Mouse (Mus musculus) retina, embryonic 14.5 days (tissue): Measurements from ENCODE around the gene Dhx15.
"Not testable (repeated sequence)": the region's sequence is repeated elsewhere in the genome, so short reads cannot be mapped to it uniquely, and the experiment has no call there.

Experiments
- DNase-seq: peaks from one replicate; pipeline ENCODE4 v3.0.0-alpha.2; 2015; ENCODE audit warnings: low spot score

The Dhx15 gene

DNA sequence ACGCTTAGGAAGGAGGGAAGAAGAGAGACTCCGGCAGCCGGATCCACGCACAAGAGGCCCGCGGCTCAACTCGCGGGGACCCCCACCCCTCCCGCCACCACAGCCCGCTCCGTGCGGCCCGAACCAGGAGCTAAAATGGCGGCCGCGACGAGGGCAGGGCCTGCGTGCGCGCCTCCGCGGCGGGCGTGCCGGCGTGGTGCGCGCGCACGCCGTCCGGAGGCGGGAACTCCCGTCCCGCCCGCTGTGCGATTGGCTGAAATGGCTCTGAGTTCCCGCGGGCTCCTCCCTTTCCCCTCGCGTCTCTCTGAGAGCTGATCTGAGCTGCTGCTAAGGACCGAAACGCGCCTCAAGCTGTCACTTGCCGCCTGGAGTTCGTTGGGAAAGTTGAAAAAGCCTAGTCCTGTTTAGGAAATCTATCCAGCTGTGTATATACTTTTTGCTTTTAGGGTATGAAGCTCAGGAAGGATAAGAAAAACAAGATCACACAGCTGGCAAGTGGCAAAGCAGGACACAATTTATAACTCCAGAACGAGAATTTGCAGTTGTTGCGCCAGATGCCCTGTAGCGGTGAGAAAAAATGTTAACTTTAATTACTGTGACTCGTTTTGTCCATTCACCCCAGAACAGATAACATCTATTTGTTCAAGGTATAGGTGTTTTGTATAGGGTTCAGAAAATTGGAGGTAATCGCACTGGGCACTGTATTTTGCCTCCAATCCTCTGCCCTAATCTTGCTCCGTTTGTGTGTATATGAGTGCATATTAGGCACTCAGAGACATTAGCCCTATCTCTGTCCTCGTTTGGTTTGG is at the start of gene Dhx15:
Dhx15 (minus strand) TSS at position 144 of the 809 bp plus-strand sequence.
- DNase-seq, result peak; percentile 96

DNA sequence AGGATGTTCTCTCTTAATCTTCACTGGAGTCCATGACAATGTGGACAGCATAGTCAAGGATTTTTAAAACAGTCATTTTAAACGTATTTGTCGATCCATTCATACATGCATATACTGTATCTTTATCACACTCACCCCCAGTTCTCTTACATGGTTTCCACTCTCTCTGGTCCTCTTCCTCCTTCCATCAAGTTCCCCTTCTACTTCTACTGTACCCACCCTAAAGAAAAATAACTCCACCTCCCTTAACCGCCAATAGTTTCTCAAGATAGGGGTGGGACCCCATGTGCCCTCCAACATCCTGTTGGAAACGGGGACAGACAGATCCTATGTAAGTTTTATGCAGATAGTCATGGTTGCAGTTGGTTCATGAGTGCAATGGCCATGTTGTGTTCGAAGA is 48.6 kb upstream of the Dhx15 start:
- no peak for DNase-seq

DNA sequence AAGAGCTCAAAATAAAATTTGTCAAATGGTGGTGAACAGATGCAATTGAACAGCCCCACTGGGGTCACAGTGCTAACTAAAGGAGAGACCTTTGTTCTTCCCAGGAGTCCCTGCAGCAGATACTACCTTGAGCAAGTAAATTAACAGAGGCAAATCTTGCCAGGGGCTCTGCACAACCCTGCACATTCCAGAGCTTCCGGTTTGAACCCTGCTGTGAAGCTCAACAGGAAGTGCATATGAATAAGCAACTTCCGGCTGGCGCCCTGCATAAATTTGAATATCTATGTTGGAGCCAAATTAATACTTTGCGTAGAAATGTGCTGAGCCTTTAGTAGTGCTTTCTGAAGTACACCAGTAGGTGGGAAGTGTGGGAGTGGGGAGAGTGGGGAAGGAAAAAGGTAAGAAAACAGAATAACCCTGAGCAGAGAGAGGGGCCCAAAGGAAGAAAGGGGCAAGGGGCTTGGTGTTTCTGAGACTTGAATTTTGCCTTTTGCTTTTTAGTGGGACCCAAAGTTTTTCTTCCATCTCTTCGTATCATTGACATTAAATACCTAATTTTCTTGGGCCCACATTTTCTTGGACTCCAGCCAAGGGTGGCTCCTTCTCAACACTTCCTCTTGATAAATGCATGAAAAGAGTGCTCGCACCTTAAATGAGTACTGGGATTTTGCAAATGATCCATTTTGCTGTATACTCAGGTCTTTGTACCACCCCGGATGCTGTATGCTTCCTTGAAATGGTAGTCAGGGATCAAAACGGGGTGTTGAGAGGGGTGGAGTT is 47.8 kb upstream of the Dhx15 start:
- no peak for DNase-seq

DNA sequence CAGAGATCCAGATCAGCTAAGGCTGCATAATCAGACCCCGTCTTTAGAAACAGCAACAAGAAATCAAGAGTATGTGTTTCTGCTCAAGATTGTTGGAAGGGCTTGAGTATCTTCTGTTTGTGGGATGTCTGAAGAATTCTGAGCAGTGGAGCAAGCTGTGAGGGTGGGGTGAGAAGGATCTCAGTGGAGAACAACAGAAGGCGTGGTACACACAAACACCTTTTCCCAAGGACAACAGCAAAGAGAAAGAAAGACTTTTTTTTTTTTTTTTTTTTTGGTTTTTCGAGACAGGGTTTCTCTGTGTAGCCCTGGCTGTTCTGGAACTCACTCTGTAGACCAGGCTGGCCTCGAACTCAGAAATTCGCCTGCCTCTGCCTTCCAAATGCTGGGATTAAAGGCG is 46.3 kb upstream of the Dhx15 start:
- DNase-seq, result not testable (repeated sequence)

DNA sequence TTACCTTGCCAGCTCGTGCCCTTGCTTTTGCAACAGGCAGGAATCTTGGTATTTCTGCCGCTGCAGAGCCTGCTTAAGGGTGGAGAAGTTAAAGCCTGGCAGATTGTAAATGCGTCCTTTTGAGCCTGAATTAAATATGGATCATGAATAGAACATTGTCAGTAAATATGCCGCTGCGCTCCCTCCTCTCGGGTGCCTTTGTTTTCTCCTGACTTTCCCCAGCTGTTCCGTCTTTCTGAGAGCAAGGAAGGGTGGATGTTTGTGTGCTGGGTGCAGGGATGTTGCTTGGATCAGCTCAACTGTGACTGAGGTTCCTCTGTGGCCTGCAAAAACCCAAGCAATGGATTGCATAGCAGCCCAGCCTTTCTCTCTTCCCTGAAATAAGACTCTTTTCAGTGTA is 44.3 kb upstream of the Dhx15 start:
- DNase-seq, result no peak

DNA sequence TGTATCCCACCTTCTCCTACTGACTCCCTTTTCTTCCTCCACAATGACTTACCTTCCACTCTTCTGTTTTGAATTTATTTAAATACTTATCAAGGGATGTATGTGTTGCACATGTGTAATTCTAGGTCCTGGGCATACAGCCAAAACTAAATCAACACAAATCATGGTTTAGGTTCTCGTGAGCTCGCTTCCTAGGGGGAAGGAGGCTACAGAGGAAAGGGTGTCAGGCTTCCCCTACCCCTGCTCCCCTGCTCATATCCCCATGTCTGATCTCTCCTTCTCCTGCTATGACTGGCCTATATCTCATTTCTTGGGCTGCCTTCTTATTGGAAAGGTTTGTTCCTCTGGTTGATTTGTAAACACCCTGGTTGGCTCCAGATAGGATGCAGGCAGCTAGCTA is 43.6 kb upstream of the Dhx15 start:
- no peak for DNase-seq

DNA sequence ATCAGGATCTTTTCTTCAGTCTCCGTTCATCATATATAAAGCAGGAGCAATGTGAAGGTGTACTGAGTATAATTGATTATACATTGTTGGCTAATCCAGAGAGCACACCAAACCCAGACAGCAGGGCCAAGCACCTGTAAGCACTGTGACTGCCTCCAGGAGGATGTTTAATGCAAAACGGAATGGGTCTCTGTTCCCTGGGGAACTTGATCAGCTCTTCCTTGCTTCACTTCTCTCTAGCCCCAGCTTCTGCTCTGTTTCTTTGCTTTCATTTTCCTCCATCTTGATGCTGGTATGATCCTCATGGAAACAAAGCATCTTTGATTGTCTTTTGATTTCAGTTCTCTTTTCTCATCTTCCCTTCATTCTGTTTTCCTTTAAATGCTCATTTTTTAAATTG is 42.3 kb upstream of the Dhx15 start:
- no peak for DNase-seq

DNA sequence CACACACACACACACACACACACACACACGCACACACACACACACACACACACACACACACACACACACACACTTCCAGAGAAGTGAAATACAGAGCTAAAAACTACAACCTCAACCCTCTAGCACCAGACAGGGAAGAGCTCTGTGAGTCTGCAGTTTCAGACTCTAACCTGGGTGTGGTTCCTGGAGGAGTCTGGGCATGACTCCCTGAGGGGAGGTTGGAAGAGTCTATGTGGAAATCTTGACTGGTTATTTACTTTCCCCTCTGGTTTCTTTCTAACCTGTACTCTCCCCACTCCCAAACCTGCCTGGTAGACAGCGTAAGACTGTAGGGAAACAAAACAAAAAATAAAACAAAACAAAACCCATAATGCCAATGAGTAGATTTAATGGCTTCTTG is 41.9 kb upstream of the Dhx15 start:
- DNase-seq, result no peak

DNA sequence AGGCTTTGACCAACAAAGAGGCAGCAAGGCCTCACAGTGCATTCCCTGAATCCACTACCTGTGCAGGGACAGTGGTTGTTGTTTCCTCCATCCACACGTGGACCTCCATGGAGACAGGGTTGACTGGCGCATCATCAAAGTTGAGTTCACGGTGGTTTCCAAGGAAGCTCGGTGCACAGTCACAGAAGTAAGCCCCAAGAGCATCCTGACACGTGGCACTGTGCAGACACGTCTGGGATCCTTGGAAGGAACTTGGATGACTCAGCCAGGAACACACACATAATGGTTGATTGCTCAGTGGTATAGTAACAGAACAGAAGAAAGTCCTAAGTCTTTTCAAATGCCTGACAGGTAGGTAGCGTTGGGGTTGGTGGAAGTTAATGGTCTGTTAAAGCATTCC is 40.2 kb upstream of the Dhx15 start:
- DNase-seq, result no peak

DNA sequence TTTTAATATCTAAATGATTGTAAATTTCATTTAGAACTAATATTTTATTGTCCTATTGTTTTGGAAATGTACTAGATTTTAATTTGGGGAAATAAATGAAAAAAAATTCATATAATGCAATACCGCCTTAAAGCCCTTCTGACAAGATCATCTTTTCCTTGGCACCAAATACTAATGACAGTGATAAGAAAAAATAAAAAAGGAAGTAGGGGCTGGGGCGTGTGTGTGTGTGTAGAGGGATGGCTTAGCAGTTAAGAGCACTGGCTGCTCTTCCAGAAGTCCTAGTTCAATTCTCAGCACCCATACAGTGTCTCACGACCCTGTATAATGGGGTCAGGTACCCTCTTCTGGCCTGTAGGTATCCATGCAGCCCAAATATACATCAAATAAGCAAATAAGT is 36.4 kb upstream of the Dhx15 start:
- no peak for DNase-seq

DNA sequence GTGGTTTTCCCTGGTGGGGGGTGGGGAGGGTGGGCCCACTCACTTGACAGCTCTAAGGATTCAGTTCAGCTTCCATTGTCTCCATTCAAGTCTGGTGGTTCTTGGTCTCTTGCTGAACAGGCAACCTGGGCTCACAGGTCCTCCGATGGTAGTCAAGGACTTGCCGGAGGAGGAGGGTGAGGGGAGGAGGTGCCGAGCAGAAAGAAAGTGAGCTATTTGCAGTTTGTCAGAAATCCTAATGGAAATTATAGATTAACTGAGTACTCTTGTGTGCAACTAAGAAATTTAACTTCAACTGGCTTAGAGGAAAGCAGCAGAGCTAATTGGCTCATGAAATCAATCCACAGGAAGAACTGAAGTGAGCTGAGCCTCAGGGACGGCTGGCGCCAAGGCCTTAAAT is 31.3 kb upstream of the Dhx15 start:
- no peak for DNase-seq

DNA sequence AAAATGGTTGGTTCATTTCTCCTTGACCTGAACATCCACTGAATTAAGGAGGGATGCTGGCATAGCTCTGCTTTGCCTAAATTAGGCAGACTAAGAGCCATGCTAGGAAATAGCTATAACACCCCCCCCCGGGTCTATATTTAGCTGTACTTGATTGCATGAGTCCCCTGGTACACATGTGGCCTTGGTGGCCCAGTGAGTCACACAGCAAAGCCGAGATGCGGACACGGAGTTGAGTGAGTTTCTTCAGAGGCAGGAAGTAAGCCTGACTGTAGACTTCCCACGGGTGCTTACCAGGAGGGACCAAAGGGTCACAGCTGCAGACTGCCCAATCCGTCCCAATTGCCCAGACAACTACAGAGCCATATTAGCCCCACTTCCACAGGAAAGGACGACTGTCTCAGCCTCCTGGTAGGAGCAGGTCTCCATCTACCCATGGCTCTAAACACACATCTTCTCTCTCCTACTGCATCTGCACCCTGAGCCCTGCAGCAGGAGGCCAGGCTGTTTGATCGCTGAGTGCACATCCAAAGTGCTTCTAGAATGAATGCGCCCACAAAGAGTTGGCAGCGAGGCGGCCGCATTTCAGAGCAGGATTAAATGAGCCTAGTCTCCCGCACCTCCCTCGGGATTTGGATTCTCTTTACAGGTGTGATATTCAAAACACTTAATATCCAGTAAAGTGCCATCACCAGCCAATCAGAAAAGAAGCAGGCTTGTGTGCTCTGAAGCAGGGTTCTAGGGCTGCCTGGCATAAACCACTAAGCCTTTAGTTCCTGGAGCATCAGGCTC is 29.9 kb upstream of the Dhx15 start:
- no peak for DNase-seq

DNA sequence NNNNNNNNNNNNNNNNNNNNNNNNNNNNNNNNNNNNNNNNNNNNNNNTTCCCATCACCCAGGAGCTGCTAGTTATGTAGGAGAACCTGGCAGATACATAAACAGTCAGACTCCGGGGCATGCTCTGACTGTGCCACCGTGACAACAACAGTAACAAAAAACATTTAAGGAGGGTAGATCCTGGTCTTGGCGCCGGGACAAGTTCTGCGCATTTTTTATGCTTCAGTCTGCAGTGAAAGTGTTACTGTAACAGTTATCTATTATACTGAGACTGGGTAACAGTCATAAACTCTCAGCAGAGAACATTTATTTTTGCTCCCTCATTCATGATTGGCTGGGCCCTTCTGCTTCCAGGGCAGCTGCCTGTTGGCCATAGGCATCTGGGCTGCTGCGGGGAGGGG is 27.9 kb upstream of the Dhx15 start:
- DNase-seq, result no peak

DNA sequence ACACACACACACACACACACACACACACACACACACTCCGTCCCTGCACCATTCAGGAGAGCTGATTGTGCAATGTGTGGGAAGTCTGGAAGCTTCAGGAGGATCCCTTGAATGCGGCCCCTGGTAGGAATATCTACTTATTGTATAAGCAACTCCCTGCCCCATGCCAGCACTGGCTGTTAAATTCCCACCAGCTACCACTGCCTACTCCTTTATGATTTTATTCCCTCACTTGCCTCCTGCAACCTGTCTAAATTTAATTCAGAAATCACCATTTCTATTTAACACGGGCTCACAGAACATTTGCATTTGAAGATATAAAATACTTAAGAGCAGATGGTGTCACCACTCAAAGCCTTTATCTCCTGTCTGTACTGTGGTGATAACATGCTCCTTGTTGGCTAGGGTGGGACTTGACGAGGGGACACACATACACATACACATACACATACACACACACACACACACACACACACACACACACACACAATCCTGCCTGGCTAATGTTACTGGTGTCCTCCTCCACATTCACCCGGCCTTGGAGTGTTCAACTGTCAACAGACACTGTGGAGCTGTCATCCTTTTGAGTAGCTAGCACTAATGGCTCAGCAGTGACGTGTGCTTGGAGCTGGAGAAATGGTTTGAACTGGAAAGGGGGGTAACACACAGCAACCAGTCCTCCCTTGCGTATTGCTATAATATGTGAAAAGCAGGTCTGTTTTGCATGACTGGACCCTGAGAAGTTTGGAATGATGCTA is 23.0 kb upstream of the Dhx15 start:
- DNase-seq, result no peak

DNA sequence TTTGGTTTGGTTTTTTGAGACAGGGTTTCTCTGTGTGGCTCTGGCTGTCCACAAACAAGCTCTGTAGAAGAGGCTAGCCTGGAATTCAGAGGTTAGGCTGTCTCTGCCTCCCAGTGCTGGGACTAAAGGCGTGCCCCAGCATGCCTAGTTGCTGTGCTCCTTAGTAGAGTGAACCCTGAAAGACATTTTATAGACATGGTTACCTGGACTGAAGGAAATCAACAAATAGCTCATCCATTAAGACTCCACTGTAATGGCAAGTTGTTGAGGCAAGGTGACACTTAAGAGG is 810 bp upstream of the Dhx15 start:
- no peak for DNase-seq

DNA sequence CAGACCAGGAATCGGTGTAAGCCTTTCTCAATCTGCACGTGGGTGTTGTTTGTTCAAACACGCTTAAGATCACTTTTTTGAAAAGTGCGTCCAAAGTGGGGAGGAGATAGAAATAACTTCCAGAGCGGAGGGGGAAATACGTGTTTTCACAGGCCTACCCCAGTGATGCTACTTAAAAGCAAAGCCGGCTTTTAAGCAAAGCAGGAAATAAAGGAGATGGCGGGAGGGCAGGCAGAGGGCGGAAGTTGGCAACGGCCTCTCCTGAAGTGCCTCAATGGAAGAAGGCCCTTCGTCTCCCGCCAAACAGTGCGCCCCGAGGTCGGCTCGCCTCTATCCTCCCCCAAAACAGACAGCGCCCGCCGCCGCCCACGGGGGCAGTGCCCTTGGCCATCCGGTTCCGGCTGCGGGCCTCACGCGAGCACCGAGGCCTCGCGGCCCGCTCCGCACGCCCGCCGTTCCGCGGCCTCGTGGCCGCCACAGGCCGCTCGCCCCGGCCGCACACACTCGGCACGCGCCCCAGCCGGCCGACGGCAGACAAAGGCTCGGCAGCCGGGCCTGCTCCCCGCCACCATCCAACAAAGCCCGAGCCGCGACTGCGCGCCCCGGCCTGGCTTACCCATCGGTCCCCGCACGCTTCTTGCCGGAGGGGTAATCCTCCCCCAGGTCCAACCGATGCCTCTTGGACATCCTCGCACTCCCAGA is 499 bp downstream of the Dhx15 start:
- peak; percentile 64 for DNase-seq

DNA sequence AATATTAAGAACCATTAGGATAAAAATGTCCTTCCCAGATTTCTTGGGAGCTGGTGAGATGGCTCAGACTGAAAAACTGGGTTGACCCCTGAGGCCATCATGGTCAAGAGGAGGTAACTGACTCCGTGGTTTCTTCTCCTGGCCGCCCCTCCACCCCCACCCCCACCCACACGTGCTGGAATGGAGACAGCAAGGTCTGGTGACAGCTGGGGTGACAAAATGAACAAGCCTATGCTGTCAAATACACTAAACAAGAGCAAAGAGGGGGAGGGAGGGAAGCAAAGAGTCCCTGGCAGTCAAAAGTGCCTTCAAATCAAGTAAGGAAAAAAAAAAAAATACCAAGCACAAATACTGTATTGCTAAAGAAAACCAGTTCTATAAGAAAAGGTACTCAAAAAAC is 2.1 kb downstream of the Dhx15 start:
- no peak for DNase-seq

DNA sequence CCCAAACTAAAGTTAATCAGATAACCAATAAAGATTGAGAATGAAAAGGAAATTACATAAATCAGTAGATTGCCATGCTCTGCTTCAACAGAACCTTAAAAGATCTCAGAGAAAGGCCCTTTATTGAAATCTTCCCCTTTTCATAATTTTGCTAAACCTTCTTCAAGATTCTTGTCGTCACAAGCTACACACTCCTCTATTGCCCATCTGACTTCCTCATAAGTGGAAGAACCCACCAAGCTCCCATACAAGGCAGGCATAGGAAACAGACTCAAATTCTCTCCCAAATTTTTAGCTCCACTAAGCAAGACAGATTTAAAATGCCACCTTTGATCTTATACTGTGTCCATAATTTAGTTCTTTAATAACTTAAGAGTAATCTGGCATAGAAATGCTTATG is 13.0 kb downstream of the Dhx15 start:
- no peak for DNase-seq

DNA sequence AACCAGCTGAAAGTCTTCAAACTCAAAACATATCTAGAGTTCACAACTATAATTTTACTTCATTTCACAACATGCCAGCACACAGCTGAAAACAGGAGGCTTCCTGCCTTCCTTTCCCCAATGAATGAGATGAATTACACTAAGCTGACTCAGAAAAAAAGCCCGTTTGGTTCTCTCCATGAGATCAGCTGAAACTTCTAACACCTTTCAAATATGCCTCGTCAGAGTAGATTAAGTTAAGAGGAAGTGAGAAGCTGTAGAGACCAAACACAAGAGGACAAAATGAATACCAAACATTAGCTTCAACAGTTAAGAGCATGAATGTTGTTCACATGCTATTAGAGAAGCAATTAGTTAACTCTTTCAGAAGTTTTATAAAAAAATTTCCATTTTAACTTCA is 21.8 kb downstream of the Dhx15 start:
- no peak for DNase-seq

DNA sequence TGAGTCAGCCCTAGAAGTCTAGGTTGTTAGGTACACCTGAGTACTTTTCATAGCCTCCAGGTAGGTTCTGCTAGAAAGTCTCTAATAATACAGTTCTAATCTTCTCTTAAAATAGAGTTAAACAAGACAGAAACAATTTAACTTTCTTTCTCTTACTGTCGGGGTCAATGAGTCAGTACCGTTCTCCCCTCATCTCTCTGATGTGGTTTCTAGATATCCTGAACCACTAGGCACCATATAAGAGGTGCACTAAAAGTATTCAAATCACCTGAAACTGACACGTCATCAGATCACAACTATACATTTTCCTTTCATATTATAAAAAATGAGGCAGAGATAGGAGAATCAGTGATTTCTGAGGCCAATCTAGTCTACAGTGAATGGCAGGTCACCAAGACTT is 41.2 kb downstream of the Dhx15 start:
- DNase-seq, result no peak

DNA sequence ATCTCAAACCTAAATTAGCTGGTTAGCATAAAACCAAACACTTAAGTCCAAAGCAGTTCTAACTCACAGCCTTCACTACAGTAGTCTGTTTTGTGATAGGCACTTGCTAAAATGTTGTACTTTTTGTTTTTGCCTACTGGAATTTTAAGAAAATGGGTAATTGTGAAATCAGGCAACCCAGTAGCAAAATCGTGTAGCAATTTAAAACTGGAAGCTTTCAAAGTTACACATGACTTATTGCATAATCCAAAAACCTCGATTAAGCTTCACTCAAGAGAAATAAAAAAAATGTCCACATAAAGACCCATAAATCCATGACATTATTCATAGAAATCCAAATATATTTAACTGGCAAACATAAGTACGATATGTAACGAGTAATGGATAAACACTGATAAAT is 43.2 kb downstream of the Dhx15 start:
- DNase-seq, result no peak

DNA sequence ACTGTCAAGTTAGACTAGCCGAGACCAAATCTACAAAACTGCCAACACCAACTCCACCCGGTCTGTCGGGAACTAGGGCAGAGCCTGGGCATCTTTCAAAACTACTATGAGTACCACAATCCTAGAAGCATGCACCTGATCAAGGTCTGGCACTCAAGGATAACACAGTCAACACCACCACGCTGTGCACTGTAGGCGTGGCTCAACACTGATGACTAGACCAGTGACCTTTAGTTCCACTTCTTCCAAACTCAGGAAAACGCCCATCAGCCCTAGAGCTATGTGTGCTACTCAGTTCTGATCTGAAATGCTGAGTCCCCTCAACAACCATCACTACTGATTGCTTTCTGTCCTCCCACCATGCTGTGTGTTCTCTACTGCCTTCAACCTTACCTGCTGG is 44.6 kb downstream of the Dhx15 start:
- no peak for DNase-seq
